Mouse (Mus musculus) sigmoid colon, adult 10 weeks (tissue): ENCODE data around the gene Npas3. TPM values are rescaled to one million over a fixed set of nuclear protein-coding genes. Genes with fewer than 3 reads are reported as not detected.

Source experiments
- polyA plus RNA-seq: library from polyadenylated mRNA; stranded (reverse); fragments of 350-450 nt; fragmentation: Illumina TruSeq; extraction: RNeasy Lipid Tissue Mini Kit (QIAGEN cat#74804); gene quantifications from one replicate; pipeline ENCODE4 v1.2.3, GENCODE M21; 2014; ENCODE audit warnings: low read depth, low replicate concordance

The Npas3 gene
- polyA plus RNA-seq, result 0.60 TPM

GRCm38 (mm10) chr12:53248101-53248727, at the start of gene Npas3:
TSS of gene Npas3 (plus strand) at chr12:53248677.

